Mouse (Mus musculus): ENCODE data around the gene Tgm4.

Tgm4 gene

GRCm38 (mm10) chr9:123034426-123034825, at the start of gene Tgm4:
TSS of gene Tgm4 (plus strand) at chr9:123034726.
- DNase-seq, result no peak

- DNase-seq, result no peak
These were observed 35.9 kb upstream of the Tgm4 start for GRCm38 (mm10) chr9:122998406-122999192.

GRCm38 (mm10) chr9:122999193-122999586, 35.3 kb upstream of the Tgm4 start:
- DNase-seq, result no peak

- DNase-seq, result no peak
These were observed 29.8 kb upstream of the Tgm4 start for GRCm38 (mm10) chr9:123004718-123005117.

- DNase-seq, result no peak
These were observed 28.5 kb upstream of the Tgm4 start for GRCm38 (mm10) chr9:123006071-123006470.

- DNase-seq, result peak; percentile 90
These were observed 13.4 kb upstream of the Tgm4 start, which contains the start of gene Tmem42 for GRCm38 (mm10) chr9:123020995-123021631. TSS of gene Tmem42 (plus strand) at chr9:123021326.

- DNase-seq, result peak; percentile 34
These were observed 12.7 kb upstream of the Tgm4 start for GRCm38 (mm10) chr9:123021636-123022379.

GRCm38 (mm10) chr9:123024201-123024600, 10.3 kb upstream of the Tgm4 start:
- no peak for DNase-seq

GRCm38 (mm10) chr9:123031496-123032246, 2.9 kb upstream of the Tgm4 start:
- no peak for DNase-seq

- no peak for DNase-seq
These were observed 13.1 kb downstream of the Tgm4 start for GRCm38 (mm10) chr9:123047665-123048064.

GRCm38 (mm10) chr9:123058724-123059292, 24.3 kb downstream of the Tgm4 start:
- no peak for DNase-seq

- DNase-seq, result no peak
These were observed 25.6 kb downstream of the Tgm4 start for GRCm38 (mm10) chr9:123060172-123060571.

GRCm38 (mm10) chr9:123079149-123079548, 44.6 kb downstream of the Tgm4 start:
- DNase-seq, result no peak

GRCm38 (mm10) chr9:123080355-123080754, 45.8 kb downstream of the Tgm4 start:
- DNase-seq, result no peak

- DNase-seq, result no peak
These were observed 46.3 kb downstream of the Tgm4 start for GRCm38 (mm10) chr9:123080796-123081195.

GRCm38 (mm10) chr9:123085373-123085772, 50.8 kb downstream of the Tgm4 start:
- DNase-seq, result no peak

GRCm38 (mm10) chr9:123087558-123087957, 53.0 kb downstream of the Tgm4 start:
- no peak for DNase-seq

GRCm38 (mm10) chr9:123090844-123091243, 56.3 kb downstream of the Tgm4 start:
- no peak for DNase-seq

- DNase-seq, result no peak
These were observed 65.3 kb downstream of the Tgm4 start for GRCm38 (mm10) chr9:123099631-123100455.

GRCm38 (mm10) chr9:123103425-123103824, 68.9 kb downstream of the Tgm4 start:
- DNase-seq, result no peak

GRCm38 (mm10) chr9:123104362-123104761, 69.8 kb downstream of the Tgm4 start:
- DNase-seq, result no peak

- DNase-seq, result no peak
These were observed 72.7 kb downstream of the Tgm4 start for GRCm38 (mm10) chr9:123107186-123107585.

All from kidney, adult 11 months (tissue).